Mouse (Mus musculus) cortical plate, adult 2 months (tissue): Measurements from ENCODE around the gene Dcn. TPM values are rescaled to one million over a fixed set of nuclear protein-coding genes. Genes with fewer than 3 reads are reported as not detected.

Experiments used
- H3K27ac ChIP-seq: fragments of 200-500 bp; 2 replicates; pipeline ENCODE4 v1.5.1; 2012; ENCODE audit warnings: low read length, control low read depth, inconsistent platforms; ENCODE audit not compliant: insufficient read depth
- H3K4me1 ChIP-seq: fragments of 200-500 bp; 2 replicates; pipeline ENCODE4 v1.6.1; 2011; ENCODE audit warnings: low read length; ENCODE audit not compliant: control insufficient read depth, insufficient read depth
- H3K4me3 ChIP-seq: fragments of 200-500 bp; 2 replicates; pipeline ENCODE4 v1.5.1; 2011; ENCODE audit warnings: mild to moderate bottlenecking, low read length, control low read depth; ENCODE audit not compliant: insufficient read depth
- CTCF ChIP-seq: fragments of 200-500 bp; IDR thresholded peaks from 2 replicates; pipeline ENCODE4 v1.5.1; 2011; ENCODE audit warnings: mild to moderate bottlenecking, control low read depth, low read length; ENCODE audit not compliant: insufficient read depth; ENCODE audit errors: extremely low read depth
- POLR2A ChIP-seq: fragments of 200-500 bp; IDR thresholded peaks from 2 replicates; pipeline ENCODE4 v1.6.1; 2011; ENCODE audit warnings: mild to moderate bottlenecking, low read length, control low read depth; ENCODE audit not compliant: insufficient read depth; ENCODE audit errors: extremely low read depth
- polyA plus RNA-seq: library from polyadenylated mRNA; depleted of rRNA; stranded (reverse); fragments of >200 nt; gene quantifications from 2 replicates; pipeline ENCODE4 v1.2.3, GENCODE M21; 2012

Dcn gene
- polyA plus RNA-seq, 1 experiment: 21.5 TPM

DNA sequence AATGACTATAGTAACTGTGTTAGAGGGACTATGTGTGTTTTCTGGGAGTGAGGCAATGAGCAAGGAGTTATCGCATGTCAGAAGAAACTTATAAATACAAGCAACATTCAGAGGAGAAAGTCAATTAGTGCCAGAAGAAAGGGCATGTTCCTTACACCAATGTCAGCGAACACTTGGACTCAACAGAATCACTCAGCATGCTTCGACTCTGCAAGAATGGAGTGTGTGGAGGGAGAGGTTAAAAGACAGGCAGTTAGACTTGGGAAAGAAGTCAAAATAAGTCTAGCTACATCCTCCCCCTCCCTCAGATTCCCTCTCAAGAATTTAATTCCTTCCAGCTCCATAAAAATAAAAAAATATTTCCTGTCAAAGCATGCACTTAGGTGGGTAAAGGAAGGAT is 1.1 kb upstream of the Dcn start:
- H3K27ac ChIP-seq: no peak overlapping the region
- no peaks in the 10 kb centered on the region for H3K4me1 ChIP-seq
- no peak overlapping the region for H3K4me3 ChIP-seq
- no peak for TF ChIP-seq CTCF
- no peak for TF ChIP-seq POLR2A

DNA sequence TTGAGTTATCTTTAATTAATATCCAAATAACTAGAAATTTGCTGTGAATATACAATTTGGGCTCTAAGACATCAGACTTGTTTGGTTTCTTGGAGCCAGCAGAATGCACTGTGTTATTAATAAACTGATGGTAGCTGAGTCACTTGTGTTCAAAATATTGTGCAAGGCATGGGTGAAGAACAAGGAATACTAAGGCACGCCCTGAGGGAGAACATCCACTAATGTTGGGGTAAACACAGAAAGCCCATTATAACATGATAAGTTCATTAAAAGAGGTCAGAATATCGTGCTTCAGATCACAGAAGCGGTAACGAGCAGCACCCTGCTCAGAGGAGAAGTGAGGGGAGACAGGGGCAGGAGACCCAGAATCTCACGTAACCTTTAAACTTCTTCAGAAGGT is 2.7 kb downstream of the Dcn start:
- no peak overlapping the region for H3K27ac ChIP-seq
- TF ChIP-seq CTCF (no peak), POLR2A (no peak)
- no peaks in the 10 kb centered on the region for H3K4me1 ChIP-seq
- H3K4me3 ChIP-seq: no peak overlapping the region

DNA sequence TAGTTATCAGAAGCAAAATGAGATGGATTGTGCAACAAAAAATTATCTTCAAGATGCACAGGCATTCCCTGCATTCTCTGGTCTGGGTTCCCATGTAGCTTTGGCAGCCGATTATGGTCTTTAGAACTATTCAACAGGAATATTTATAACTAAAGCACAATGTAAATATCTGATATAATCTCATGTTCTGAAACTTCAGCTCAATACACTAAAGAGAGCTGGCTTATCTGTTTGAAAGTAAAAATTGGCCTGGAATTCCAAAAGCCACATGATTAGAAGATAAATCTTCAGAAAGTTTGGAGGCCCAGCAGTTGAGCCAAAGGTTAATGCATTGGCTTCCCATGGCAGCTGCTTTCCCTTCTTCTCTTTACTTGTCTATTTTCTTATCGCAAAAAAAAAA is 4.6 kb downstream of the Dcn start:
- no peak overlapping the region for H3K27ac ChIP-seq
- no peak for TF ChIP-seq CTCF
- no peak overlapping the region for H3K4me3 ChIP-seq
- no peaks in the 10 kb centered on the region for H3K4me1 ChIP-seq

DNA sequence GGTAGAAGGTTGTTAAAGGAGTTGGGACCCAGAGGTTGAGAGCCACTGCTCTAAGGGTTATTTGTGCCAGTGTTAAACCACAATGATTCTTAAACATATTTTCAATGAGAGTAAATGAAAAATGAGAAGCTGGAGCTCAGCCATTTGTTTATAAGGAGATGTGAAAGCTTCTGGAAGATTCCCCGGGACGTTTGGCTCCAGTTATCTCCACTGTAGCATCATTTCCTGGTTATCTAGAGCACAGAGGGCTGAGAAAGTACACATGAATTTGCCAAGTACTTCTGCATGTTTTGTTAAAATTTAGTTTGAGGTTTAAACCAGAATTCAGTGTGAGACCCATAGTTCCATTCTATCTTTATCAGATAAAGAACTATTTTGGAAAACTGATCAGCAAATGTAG is 5.7 kb downstream of the Dcn start:
- no peak overlapping the region for H3K27ac ChIP-seq

DNA sequence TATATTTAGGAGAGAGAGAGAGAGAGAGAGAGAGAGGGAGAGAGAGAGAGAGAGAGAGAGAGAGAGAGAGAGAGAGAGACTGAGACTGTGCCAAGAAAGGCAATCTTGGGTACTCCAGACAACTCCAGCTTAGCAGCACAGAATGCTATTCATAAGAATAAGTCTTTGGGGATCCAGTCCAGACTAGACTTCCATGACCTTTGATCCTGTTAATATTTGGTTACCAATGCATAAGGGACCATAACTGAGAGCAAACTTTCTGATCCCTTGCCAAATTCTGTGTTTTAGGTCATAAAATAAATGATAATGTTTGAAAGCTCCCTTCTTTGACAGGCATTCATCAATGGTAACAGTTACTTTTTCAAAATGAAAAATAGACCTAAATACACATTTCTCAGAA is 6.7 kb downstream of the Dcn start:
- H3K4me1 ChIP-seq: no peaks in the 10 kb centered on the region
- no peak overlapping the region for H3K27ac ChIP-seq
- no peak overlapping the region for H3K4me3 ChIP-seq
- TF ChIP-seq POLR2A (no peak), CTCF (no peak)

More for the DNA sequence above, 5.7 kb downstream of the Dcn start:
- Histone ChIP-seq H3K4me3 (no peak overlapping the region), H3K4me1 (no peaks in the 10 kb centered on the region)
- TF ChIP-seq POLR2A: no peak
- no peak for TF ChIP-seq CTCF

DNA sequence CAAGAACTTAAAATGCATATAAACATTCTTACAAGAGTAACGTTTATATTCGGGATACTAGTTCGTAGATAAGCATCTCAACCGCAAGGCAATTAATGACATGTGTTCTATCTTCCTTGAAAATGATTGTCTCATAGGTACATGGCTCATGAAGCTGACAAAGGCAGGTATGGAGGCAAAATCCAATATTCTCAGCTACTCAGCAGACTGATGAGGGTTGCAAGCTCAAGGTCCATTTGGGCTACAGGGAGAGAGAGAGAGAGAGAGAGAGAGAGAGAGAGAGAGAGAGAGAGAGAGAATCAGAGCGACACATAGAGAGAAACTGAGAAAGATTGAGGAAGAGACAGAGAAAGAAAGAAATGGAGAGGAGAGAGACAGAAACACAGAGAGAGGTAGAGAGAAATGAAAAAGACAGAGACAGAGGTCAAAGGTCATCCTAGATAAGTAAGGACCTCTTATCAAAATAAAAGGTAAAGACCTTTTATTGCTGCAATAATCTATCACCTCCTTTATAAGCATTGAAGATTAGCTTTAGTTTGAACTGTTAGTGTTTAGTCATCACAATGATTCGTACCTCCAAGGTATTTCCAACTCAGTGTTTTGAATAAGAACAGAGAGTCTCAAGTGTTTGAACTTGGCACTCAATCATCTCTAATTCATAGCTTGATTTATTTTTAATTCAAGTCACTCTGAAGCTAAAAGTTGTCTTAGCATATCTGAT is 8.0 kb downstream of the Dcn start:
- Histone ChIP-seq H3K4me3 (no peak overlapping the region), H3K4me1 (no peaks in the 10 kb centered on the region), H3K27ac (no peak overlapping the region)
- TF ChIP-seq CTCF: no peak
- TF ChIP-seq POLR2A: no peak

DNA sequence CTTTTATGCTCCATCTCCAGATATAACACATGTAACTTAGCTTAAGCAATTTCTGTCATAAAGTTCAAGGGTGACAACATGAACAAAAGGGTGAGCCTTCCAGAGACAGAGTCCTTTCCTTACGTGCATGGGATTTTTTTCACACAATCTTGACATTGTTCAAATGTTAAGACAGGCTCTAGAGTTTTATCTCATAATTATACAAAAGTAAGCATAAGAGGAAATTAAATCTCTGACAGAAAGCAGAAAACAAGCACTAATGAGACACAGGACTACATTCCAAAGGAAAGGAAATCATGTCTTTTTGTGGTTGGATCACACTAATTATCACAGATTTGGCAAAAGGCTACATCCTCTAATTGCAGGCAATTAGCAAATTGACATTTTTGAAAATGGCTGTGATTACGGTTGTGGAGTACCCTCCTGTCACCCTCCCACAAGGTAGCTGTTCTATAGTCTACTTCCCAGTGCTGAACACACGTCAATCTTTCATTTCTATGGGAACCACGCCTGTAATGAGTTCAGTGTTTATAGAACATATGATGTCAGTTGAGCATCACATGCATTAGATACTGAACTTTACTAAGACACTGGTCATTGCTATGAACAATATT is 13.1 kb downstream of the Dcn start:
- no peak overlapping the region for H3K4me3 ChIP-seq
- no peaks in the 10 kb centered on the region for H3K4me1 ChIP-seq
- TF ChIP-seq CTCF: no peak
- TF ChIP-seq POLR2A: no peak
- H3K27ac ChIP-seq: no peak overlapping the region

DNA sequence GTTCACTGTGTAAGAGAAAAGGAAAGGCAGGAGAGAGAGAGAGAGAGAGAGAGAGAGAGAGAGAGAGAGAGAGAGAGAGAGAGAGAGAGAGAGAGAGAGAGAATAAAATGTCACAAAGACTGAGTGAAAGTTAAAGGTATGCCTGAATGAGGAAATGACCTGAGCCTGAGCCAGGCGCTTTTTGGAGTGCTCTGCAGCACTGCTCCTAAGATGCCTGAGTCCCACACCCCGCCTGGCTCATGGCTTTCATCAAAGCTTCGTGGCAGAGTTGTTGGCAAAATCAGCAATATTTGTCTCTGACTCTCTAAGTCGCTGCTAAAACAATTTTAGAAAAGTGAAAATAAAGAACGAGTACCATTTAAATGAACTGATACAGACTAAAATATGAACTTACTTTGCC is 18.2 kb downstream of the Dcn start:
- Histone ChIP-seq H3K27ac (no peak overlapping the region), H3K4me3 (no peak overlapping the region), H3K4me1 (no peaks in the 10 kb centered on the region)
- no peak for TF ChIP-seq POLR2A
- TF ChIP-seq CTCF: no peak

DNA sequence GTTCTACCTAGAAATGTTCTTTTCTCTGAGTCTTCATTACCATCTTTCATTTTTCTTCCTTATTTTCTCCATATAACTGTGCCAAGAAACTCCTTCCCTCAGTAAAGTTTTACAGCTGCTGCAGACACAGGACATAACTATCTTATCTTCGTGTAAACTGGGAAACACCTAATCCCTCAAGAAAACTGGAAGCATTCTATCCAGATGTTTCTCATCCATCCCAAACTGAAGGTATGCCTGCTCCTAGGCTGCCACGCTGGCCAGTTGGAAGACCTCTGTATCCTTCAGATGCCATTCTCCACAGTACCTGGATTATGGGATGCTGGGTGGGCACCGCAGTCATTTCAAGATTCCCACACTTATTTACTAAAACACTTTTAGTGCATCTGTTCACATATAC is 44.0 kb downstream of the Dcn start:
- no peak overlapping the region for H3K27ac ChIP-seq
- H3K4me3 ChIP-seq: no peak overlapping the region
- TF ChIP-seq POLR2A (no peak), CTCF (no peak)
- no peaks in the 10 kb centered on the region for H3K4me1 ChIP-seq

DNA sequence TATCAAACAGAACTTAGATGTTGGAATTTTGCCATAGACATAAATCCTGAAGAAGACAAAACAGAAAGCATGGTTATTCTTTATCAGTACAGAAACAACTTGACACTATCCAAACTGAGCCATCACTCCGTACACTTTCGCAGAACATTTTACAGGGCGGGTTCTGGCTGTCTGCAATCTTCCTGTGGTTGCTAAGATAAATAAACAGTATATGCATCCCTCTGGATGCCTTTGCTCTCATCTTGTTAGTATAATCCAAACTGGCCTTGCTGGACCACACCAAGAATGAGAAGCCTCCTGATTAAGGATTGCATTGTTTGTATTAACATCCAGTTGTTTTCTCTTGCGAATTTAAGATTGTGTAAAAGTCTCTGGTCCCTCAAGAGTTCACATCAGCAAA is 56.3 kb downstream of the Dcn start:
- Histone ChIP-seq H3K4me3 (no peak overlapping the region), H3K4me1 (no peaks in the 10 kb centered on the region), H3K27ac (no peak overlapping the region)
- TF ChIP-seq POLR2A: no peak
- no peak for TF ChIP-seq CTCF

DNA sequence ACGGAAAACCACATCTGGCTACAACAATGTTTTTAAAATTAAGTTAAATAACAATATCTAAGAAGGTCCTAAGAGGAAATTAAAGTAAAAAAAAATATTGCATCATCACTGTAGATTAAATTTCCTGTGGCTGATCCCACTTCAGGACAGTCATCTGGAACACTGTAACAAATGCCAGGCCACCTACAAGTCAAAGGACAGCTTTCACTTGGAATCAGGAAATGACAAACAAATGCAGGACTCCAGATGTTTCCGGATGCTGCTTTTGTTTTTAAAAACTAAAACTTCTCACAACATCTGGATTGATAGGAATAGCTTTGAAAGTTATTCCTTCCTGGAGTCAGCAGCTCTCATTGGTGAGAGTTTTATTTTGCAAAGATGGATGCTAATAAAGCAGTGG is 57.5 kb downstream of the Dcn start:
- H3K27ac ChIP-seq: no peak overlapping the region
- no peaks in the 10 kb centered on the region for H3K4me1 ChIP-seq
- H3K4me3 ChIP-seq: no peak overlapping the region
- no peak for TF ChIP-seq POLR2A
- no peak for TF ChIP-seq CTCF
